Mouse (Mus musculus): ENCODE measurements at regions not wholly inside any gene's neighbourhood (a gene's known extent, or its start where the extent isn't known, plus 50 kb on each side); places are given as distances from the start of the nearest gene placed in this dataset.

GRCm38 (mm10) chr9:47153471-47153870 lies 154.9 kb downstream of the Gm4791 start:
- Histone ChIP-seq H3K27me3 (ENCODE audit: control insufficient read depth, insufficient read depth, low read length) (no peaks in the 10 kb centered on the region), H3K9ac (ENCODE audit: low read length) (no peak overlapping the region), H3K27ac (ENCODE audit: low read depth, low read length) (no peak overlapping the region), H3K4me3 (ENCODE audit: low read depth, low read length) (no peak overlapping the region), H3K4me1 (ENCODE audit: control insufficient read depth, insufficient read depth, low read length) (no peaks in the 10 kb centered on the region), H3K9me3 (ENCODE audit: control insufficient read depth, low read length) (no peaks in the 10 kb centered on the region), H3K36me3 (ENCODE audit: control insufficient read depth, insufficient read depth, low read length) (no peaks in the 10 kb centered on the region), H3K4me2 (no peak overlapping the region)
- ATAC-seq (ENCODE audit: low FRiP score) (no peak), DNase-seq (ENCODE audit: low spot score, missing footprints) (no peak)
- 95% methylated on average over 7 of the region's 7 CpGs for WGBS

DNA sequence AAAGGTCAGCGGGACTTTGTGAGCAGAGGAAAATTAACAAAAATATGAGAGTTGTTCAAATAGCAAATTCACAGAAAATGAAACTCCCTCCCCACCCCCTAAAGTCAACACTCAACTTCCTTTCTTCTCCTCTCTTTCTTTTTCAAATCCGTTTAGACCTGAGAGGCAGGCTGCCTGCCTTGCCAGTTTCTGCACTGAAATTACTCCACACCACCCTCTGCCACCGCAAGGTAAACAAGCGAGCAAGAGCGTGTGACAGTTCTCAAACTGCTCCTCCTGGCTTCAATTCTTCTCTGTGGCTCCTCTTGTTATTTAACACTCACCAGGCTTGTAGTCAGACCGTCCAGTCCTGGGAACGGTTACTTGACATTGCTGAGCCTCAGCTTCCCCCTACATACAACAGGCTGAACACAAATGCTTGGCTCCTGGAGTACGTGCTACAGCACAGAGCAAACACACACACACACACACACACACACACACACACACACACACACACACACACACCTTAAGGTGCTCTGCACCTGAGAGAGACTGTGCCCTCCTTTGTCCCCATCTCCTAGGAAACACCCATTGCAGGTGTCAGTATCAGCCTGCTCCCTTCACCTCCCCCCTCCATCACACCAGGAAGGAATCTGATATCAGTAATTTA lies 167.1 kb downstream of the Gm4791 start:
- Histone ChIP-seq H3K9me3 (ENCODE audit: control insufficient read depth, low read length) (no peaks in the 10 kb centered on the region), H3K9ac (ENCODE audit: low read length) (no peak overlapping the region), H3K4me1 (ENCODE audit: control insufficient read depth, insufficient read depth, low read length) (peaks cover 2% of the 10 kb centered on the region), H3K4me3 (ENCODE audit: low read depth, low read length) (no peak overlapping the region), H3K27ac (ENCODE audit: low read depth, low read length) (no peak overlapping the region), H3K36me3 (ENCODE audit: control insufficient read depth, insufficient read depth, low read length) (no peaks in the 10 kb centered on the region), H3K27me3 (ENCODE audit: control insufficient read depth, insufficient read depth, low read length) (no peaks in the 10 kb centered on the region), H3K4me2 (no peak overlapping the region)
- DNase-seq (ENCODE audit: low spot score, missing footprints) (no peak), ATAC-seq (ENCODE audit: low FRiP score) (no peak)
- 52% methylated on average over 8 of the region's 8 CpGs for WGBS

GRCm38 (mm10) chr9:47167681-47168240 lies 169.2 kb downstream of the Gm4791 start:
- peaks cover 2% of the 10 kb centered on the region for H3K4me1 ChIP-seq (ENCODE audit: control insufficient read depth, insufficient read depth, low read length)
- H3K9me3 ChIP-seq (ENCODE audit: control insufficient read depth, low read length) = no peaks in the 10 kb centered on the region
- no peak overlapping the region for H3K9ac ChIP-seq (ENCODE audit: low read length)
- no peaks in the 10 kb centered on the region for H3K27me3 ChIP-seq (ENCODE audit: control insufficient read depth, insufficient read depth, low read length)
- no peaks in the 10 kb centered on the region for H3K36me3 ChIP-seq (ENCODE audit: control insufficient read depth, insufficient read depth, low read length)
- DNase-seq (ENCODE audit: low spot score, missing footprints) (peak; percentile 85), ATAC-seq (ENCODE audit: low FRiP score) (no peak)
- H3K27ac ChIP-seq (ENCODE audit: low read depth, low read length) = no peak overlapping the region
- WGBS = 64% methylated on average over 20 of the region's 20 CpGs
- no peak overlapping the region for H3K4me3 ChIP-seq (ENCODE audit: low read depth, low read length)
- H3K4me2 ChIP-seq = no peak overlapping the region

DNA sequence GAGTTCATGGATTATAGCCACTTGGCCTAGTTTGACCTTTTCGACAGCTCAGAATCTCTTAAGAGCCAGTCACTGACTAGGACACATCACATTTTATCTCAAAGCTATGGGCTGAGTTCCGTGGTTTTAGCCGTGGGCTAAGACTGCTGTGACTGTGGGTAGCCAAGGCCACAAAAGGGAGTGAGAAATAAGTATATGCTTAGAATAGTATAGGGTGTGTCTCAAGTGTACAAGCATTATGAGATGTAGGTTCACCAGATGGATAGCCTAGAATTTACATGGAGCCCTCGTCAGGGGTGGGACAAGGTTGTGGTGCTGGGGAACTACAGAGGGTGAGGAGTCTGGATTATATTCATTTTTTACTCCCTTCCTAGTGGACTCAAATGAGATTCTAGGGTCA lies 177.5 kb downstream of the Gm4791 start:
- H3K36me3 ChIP-seq (ENCODE audit: control insufficient read depth, insufficient read depth, low read length) = no peaks in the 10 kb centered on the region
- H3K4me2 ChIP-seq = no peak overlapping the region
- H3K4me1 ChIP-seq (ENCODE audit: control insufficient read depth, insufficient read depth, low read length) = no peaks in the 10 kb centered on the region
- no peaks in the 10 kb centered on the region for H3K9me3 ChIP-seq (ENCODE audit: control insufficient read depth, low read length)
- ATAC-seq (ENCODE audit: low FRiP score) (no peak), DNase-seq (ENCODE audit: low spot score, missing footprints) (no peak)
- H3K27me3 ChIP-seq (ENCODE audit: control insufficient read depth, insufficient read depth, low read length) = no peaks in the 10 kb centered on the region
- 91% methylated on average over 4 of the region's 4 CpGs for WGBS
- no peak overlapping the region for H3K9ac ChIP-seq (ENCODE audit: low read length)
- no peak overlapping the region for H3K4me3 ChIP-seq (ENCODE audit: low read depth, low read length)
- H3K27ac ChIP-seq (ENCODE audit: low read depth, low read length) = no peak overlapping the region

DNA sequence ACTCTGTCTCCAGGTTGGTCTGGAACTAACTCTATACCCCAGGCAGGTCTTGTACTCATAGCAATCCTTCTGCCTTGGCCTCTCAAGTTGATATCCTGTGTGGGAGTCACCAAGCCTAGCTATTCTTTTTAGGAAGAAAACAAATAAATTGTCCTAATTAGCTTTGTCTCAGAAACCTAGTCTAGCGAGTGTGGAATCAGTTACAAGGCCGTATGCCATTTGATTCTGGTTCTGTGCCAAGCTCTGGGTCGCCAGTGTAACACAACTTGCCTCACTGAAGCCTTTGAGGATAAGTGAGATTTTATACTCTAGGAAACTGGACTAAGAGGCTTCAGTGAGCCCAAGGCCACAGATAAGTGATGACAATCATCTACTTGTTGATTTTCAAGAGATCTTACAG lies 219.6 kb downstream of the Gm4791 start:
- DNase-seq (ENCODE audit: low spot score, missing footprints) (no peak), ATAC-seq (ENCODE audit: low FRiP score) (no peak)
- Histone ChIP-seq H3K27me3 (ENCODE audit: control insufficient read depth, insufficient read depth, low read length) (no peaks in the 10 kb centered on the region), H3K27ac (ENCODE audit: low read depth, low read length) (no peak overlapping the region), H3K4me1 (ENCODE audit: control insufficient read depth, insufficient read depth, low read length) (no peaks in the 10 kb centered on the region), H3K4me3 (ENCODE audit: low read depth, low read length) (no peak overlapping the region), H3K4me2 (no peak overlapping the region), H3K9ac (ENCODE audit: low read length) (no peak overlapping the region), H3K36me3 (ENCODE audit: control insufficient read depth, insufficient read depth, low read length) (no peaks in the 10 kb centered on the region), H3K9me3 (ENCODE audit: control insufficient read depth, low read length) (no peaks in the 10 kb centered on the region)
- 81% methylated on average over 3 of the region's 3 CpGs for WGBS

GRCm38 (mm10) chr9:47223536-47223935 lies 225.0 kb downstream of the Gm4791 start:
- no peak for DNase-seq (ENCODE audit: low spot score, missing footprints)
- no peak overlapping the region for H3K4me3 ChIP-seq (ENCODE audit: low read depth, low read length)
- no peaks in the 10 kb centered on the region for H3K27me3 ChIP-seq (ENCODE audit: control insufficient read depth, insufficient read depth, low read length)
- H3K9ac ChIP-seq (ENCODE audit: low read length) = no peak overlapping the region
- H3K4me2 ChIP-seq = no peak overlapping the region
- H3K9me3 ChIP-seq (ENCODE audit: control insufficient read depth, low read length) = no peaks in the 10 kb centered on the region
- no peaks in the 10 kb centered on the region for H3K36me3 ChIP-seq (ENCODE audit: control insufficient read depth, insufficient read depth, low read length)
- no peak for ATAC-seq (ENCODE audit: low FRiP score)
- no peak overlapping the region for H3K27ac ChIP-seq (ENCODE audit: low read depth, low read length)
- 79% methylated on average over 2 of the region's 2 CpGs for WGBS
- no peaks in the 10 kb centered on the region for H3K4me1 ChIP-seq (ENCODE audit: control insufficient read depth, insufficient read depth, low read length)

DNA sequence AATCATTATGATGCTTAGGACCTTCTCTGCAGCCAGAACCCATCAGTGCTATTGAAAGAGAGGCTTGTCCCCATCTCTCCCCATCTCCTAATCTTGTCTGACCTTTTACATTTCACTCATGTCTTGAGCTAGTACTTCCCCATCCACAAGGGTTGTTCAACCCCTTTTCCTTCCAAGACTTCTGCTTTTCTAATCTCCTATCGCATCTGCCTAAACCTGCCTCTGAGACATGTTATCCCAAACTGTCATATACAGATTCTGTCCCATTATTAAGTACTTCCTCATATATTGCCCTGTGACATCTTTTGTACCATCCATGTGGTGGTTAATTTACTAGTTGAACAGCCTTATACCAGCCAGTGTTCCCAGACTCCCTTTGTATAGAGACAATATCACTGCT lies 225.7 kb downstream of the Gm4791 start:
- ATAC-seq (ENCODE audit: low FRiP score) (no peak), DNase-seq (ENCODE audit: low spot score, missing footprints) (no peak)
- H3K9me3 ChIP-seq (ENCODE audit: control insufficient read depth, low read length) = no peaks in the 10 kb centered on the region
- H3K27me3 ChIP-seq (ENCODE audit: control insufficient read depth, insufficient read depth, low read length) = no peaks in the 10 kb centered on the region
- no peak overlapping the region for H3K27ac ChIP-seq (ENCODE audit: low read depth, low read length)
- WGBS = 91% methylated on average over 1 of the region's 1 CpGs
- H3K36me3 ChIP-seq (ENCODE audit: control insufficient read depth, insufficient read depth, low read length) = no peaks in the 10 kb centered on the region
- H3K4me2 ChIP-seq = no peak overlapping the region
- H3K4me3 ChIP-seq (ENCODE audit: low read depth, low read length) = no peak overlapping the region
- no peaks in the 10 kb centered on the region for H3K4me1 ChIP-seq (ENCODE audit: control insufficient read depth, insufficient read depth, low read length)
- H3K9ac ChIP-seq (ENCODE audit: low read length) = no peak overlapping the region

DNA sequence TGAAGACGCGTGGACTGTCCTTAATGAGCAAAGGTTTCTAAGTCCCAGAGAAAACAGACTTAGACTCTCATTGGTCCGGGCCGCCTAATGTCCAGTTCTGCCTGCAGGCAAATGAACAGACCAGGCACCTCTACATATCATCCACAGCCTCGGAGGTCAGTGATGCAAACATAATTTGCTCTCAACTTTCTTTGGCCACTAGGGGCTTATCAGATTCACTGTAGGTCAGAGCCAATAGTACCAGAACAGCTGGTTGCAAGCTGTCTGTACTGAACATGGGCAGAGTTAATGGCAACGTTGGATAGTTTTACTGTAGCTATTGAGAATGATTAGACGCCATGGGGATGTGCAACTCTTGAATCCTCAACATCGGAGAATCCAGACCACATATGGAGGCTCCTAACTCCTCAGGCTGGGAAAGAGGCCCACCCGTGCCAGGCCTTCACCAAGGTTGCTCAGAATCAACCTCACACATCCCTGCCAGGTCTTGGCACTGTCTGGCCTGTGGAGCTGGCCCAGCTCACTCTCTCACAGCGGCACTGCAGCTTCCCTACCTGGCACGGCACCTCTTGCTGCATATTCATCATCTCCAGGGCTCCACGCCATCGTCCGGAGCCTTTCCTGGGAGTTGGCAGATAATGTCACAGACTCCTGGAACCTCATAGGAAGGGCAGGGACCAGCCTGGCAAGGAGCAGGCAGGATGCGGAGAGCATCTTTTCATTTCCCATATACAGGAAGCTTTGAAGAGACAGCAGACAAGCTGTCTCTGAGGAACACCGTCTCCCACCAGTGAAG lies 228.1 kb downstream of the Gm4791 start:
- Histone ChIP-seq H3K27ac (ENCODE audit: low read depth, low read length) (no peak overlapping the region), H3K4me1 (ENCODE audit: control insufficient read depth, insufficient read depth, low read length) (no peaks in the 10 kb centered on the region), H3K36me3 (ENCODE audit: control insufficient read depth, insufficient read depth, low read length) (no peaks in the 10 kb centered on the region), H3K4me3 (ENCODE audit: low read depth, low read length) (no peak overlapping the region), H3K27me3 (ENCODE audit: control insufficient read depth, insufficient read depth, low read length) (no peaks in the 10 kb centered on the region), H3K9ac (ENCODE audit: low read length) (no peak overlapping the region), H3K9me3 (ENCODE audit: control insufficient read depth, low read length) (no peaks in the 10 kb centered on the region), H3K4me2 (no peak overlapping the region)
- ATAC-seq (ENCODE audit: low FRiP score) (no peak), DNase-seq (ENCODE audit: low spot score, missing footprints) (no peak)
- 92% methylated on average over 16 of the region's 16 CpGs for WGBS

DNA sequence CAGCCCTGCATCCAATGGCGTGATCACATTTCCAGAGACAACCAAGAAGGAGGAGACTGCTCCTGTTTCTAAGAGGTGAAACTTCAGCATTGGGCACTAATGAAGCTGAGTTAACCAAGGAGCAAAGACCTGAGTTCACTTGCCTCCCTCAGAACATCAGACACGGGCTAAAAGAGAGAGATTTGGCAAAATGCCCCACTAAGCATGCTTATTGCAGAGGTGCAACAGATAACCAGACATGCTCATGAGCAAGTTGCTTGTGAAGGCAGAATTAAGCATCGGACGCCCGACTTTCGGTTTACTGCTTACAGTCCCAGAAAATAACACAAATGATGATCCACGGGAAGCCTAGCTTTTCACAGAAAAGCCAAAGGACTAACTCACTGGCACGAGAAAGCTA lies 228.8 kb downstream of the Gm4791 start:
- 88% methylated on average over 8 of the region's 8 CpGs for WGBS
- DNase-seq (ENCODE audit: low spot score, missing footprints) = no peak
- Histone ChIP-seq H3K9ac (ENCODE audit: low read length) (no peak overlapping the region), H3K4me3 (ENCODE audit: low read depth, low read length) (no peak overlapping the region), H3K36me3 (ENCODE audit: control insufficient read depth, insufficient read depth, low read length) (no peaks in the 10 kb centered on the region), H3K4me1 (ENCODE audit: control insufficient read depth, insufficient read depth, low read length) (no peaks in the 10 kb centered on the region), H3K9me3 (ENCODE audit: control insufficient read depth, low read length) (no peaks in the 10 kb centered on the region), H3K4me2 (no peak overlapping the region), H3K27me3 (ENCODE audit: control insufficient read depth, insufficient read depth, low read length) (no peaks in the 10 kb centered on the region), H3K27ac (ENCODE audit: low read depth, low read length) (no peak overlapping the region)
- no peak for ATAC-seq (ENCODE audit: low FRiP score)

Data from midbrain, embryonic 11.5 days (tissue).